Mouse (Mus musculus) neural tube, embryonic 11.5 days (tissue): ENCODE data around the gene Ugt2b35. TPM values are rescaled to one million over a fixed set of nuclear protein-coding genes. Genes with fewer than 3 reads are reported as not detected.

Experiments used
- polyA plus RNA-seq: library from polyadenylated mRNA; unstranded; fragments of >200 nt; fragmentation: Nextera tagmentation; extraction: Ambion mirVana; gene quantifications from 2 replicates; pipeline ENCODE4 v1.2.1, GENCODE M21; 2014

Gene Ugt2b35
- polyA plus RNA-seq, 1 experiment from 2014 or later, result not detected

Other genes starting within 250 kb of the Ugt2b35 start
- 54.6 and 56.5 TPM in 2 replicates for gene Ythdc1, start 196.6 kb upstream of the Ugt2b35 start, polyA plus RNA-seq
- not detected in 2 replicates for gene Ugt2b34, start 93.9 kb upstream of the Ugt2b35 start, polyA plus RNA-seq
- not detected in 2 replicates for gene Ugt2b1, start 74.3 kb upstream of the Ugt2b35 start, polyA plus RNA-seq
- gene Ugt2b36, start 91.7 kb downstream of the Ugt2b35 start, polyA plus RNA-seq, result not detected in 2 replicates
- gene Ugt2b5, start 139.5 kb downstream of the Ugt2b35 start, polyA plus RNA-seq, result 0.16 TPM in 1 of 2 replicates, not detected in the other